Mouse (Mus musculus): ENCODE results near the gene Agpat3.

DNA sequence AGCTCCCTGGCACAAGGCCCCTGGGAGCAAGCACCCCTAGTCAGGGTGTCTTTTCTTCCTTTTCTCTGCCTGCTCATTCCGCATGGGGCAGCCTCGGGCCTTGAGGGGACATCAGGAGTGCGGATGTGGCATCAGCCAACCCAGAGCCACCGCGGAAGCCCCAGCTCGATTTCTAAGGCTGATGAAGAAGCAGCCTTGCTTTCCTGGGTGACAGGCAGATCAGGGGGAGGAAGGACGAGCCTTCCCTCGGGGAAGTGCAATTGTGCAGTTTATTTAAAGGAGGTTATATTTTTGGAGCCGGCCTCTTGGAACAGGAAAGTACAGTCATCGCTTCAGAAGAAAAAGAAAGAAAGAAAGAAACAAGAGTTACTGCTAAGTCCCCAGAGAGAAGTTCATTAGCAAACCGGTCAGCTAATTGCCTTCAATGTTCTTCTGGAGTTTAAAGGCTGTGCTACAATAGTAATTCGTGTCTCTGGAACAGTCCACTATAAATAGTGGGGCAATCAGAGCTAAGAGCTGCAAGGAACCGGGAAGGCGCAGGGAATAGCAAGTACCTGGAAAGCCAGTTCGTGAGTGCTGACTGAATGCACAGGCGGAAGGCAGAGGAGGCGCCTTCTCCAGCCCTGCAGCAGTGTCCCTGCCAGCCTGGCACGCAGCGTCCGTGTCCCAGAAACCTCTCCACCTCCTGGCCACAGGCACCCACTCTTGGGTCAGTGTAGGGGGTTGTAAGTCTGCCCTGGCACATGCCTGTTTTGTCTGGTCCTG is 36.1 kb upstream of the Agpat3 start:
- TF ChIP-seq MYOD1 (IDR thresholded peaks at IDR 0.05; ENCODE audit: control insufficient read depth, insufficient read length, low read depth) (no peak), CTCF (IDR thresholded peaks at IDR 0.05; ENCODE audit: control insufficient read depth, insufficient read depth, insufficient read length) (no peak), MAX (IDR thresholded peaks at IDR 0.05) (no peak), USF1 (IDR thresholded peaks at IDR 0.05; ENCODE audit: low read depth) (no peak), CEBPB (IDR thresholded peaks at IDR 0.05; ENCODE audit: low read depth) (no peak), MYOG (IDR thresholded peaks at IDR 0.05; ENCODE audit: control insufficient read depth, extremely low read depth, insufficient read length) (no peak), FOSL1 (IDR thresholded peaks at IDR 0.05; ENCODE audit: insufficient read depth, low read length, poor library complexity, severe bottlenecking) (no peak)

All from C2C12 (cell line).